Mouse (Mus musculus): ENCODE measurements around the gene Sptlc2.
"Not testable (repeated sequence)": the region's sequence is repeated elsewhere in the genome, so short reads cannot be mapped to it uniquely, and the experiment has no call there.

The Sptlc2 gene

GRCm38 (mm10) chr12:87331908-87332307 lies 56.2 kb downstream of the Sptlc2 start:
- DNase-seq (ENCODE audit: low read depth, low spot score) = no peak

- DNase-seq (ENCODE audit: low read depth, low spot score) = peak; percentile 28
Measured at GRCm38 (mm10) chr12:87331053-87331456, 57.1 kb downstream of the Sptlc2 start.

- DNase-seq (ENCODE audit: low read depth, low spot score) = no peak
Measured at GRCm38 (mm10) chr12:87330213-87330612, 57.9 kb downstream of the Sptlc2 start.

- DNase-seq (ENCODE audit: low read depth, low spot score) = no peak
Measured at GRCm38 (mm10) chr12:87328025-87328424, 60.1 kb downstream of the Sptlc2 start.

- no peak for DNase-seq (ENCODE audit: low read depth, low spot score)
Measured at GRCm38 (mm10) chr12:87327610-87328009, 60.5 kb downstream of the Sptlc2 start.

GRCm38 (mm10) chr12:87325452-87325851 lies 62.7 kb downstream of the Sptlc2 start:
- DNase-seq (ENCODE audit: low read depth, low spot score) = no peak

GRCm38 (mm10) chr12:87319229-87319628 lies 68.9 kb downstream of the Sptlc2 start:
- DNase-seq (ENCODE audit: low read depth, low spot score) = no peak

- DNase-seq (ENCODE audit: low read depth, low spot score) = no peak
Measured at GRCm38 (mm10) chr12:87317951-87318350, 70.2 kb downstream of the Sptlc2 start.

GRCm38 (mm10) chr12:87313098-87313497 lies 75.1 kb downstream of the Sptlc2 start:
- no peak for DNase-seq (ENCODE audit: low read depth, low spot score)

- DNase-seq (ENCODE audit: low read depth, low spot score) = not testable (repeated sequence)
Measured at GRCm38 (mm10) chr12:87306584-87306844, 81.6 kb downstream of the Sptlc2 start.

- no peak for DNase-seq (ENCODE audit: low read depth, low spot score)
Measured at GRCm38 (mm10) chr12:87305767-87306583, 82.2 kb downstream of the Sptlc2 start.

GRCm38 (mm10) chr12:87301189-87301588 lies 87.0 kb downstream of the Sptlc2 start:
- DNase-seq (ENCODE audit: low read depth, low spot score) = no peak

- DNase-seq (ENCODE audit: low read depth, low spot score) = no peak
Measured at GRCm38 (mm10) chr12:87300441-87300690, 87.8 kb downstream of the Sptlc2 start.

GRCm38 (mm10) chr12:87299657-87300440 lies 88.3 kb downstream of the Sptlc2 start, which contains the start of gene Ism2:
Gene Ism2 (minus strand): TSS chr12:87299705.
- DNase-seq (ENCODE audit: low read depth, low spot score) = peak; percentile 37

- DNase-seq (ENCODE audit: low read depth, low spot score) = no peak
Measured at GRCm38 (mm10) chr12:87299037-87299656, 89.0 kb downstream of the Sptlc2 start.

- DNase-seq (ENCODE audit: low read depth, low spot score) = no peak
Measured at GRCm38 (mm10) chr12:87293934-87294333, 94.2 kb downstream of the Sptlc2 start.

GRCm38 (mm10) chr12:87289100-87289499 lies 99.1 kb downstream of the Sptlc2 start:
- no peak for DNase-seq (ENCODE audit: low read depth, low spot score)

GRCm38 (mm10) chr12:87284726-87285125 lies 103.4 kb downstream of the Sptlc2 start:
- DNase-seq (ENCODE audit: low read depth, low spot score) = no peak

GRCm38 (mm10) chr12:87284268-87284667 lies 103.9 kb downstream of the Sptlc2 start:
- no peak for DNase-seq (ENCODE audit: low read depth, low spot score)

- no peak for DNase-seq (ENCODE audit: low read depth, low spot score)
Measured at GRCm38 (mm10) chr12:87283706-87284105, 104.4 kb downstream of the Sptlc2 start.

GRCm38 (mm10) chr12:87282743-87283142 lies 105.4 kb downstream of the Sptlc2 start:
- no peak for DNase-seq (ENCODE audit: low read depth, low spot score)

- DNase-seq (ENCODE audit: low read depth, low spot score) = no peak
Measured at GRCm38 (mm10) chr12:87281766-87282165, 106.4 kb downstream of the Sptlc2 start.

- no peak for DNase-seq (ENCODE audit: low read depth, low spot score)
Measured at GRCm38 (mm10) chr12:87279879-87280278, 108.3 kb downstream of the Sptlc2 start.
